Mouse (Mus musculus): ENCODE measurements at regions not wholly inside any gene's neighbourhood (a gene's known extent, or its start where the extent isn't known, plus 50 kb on each side); places are given as distances from the start of the nearest gene placed in this dataset.

DNA sequence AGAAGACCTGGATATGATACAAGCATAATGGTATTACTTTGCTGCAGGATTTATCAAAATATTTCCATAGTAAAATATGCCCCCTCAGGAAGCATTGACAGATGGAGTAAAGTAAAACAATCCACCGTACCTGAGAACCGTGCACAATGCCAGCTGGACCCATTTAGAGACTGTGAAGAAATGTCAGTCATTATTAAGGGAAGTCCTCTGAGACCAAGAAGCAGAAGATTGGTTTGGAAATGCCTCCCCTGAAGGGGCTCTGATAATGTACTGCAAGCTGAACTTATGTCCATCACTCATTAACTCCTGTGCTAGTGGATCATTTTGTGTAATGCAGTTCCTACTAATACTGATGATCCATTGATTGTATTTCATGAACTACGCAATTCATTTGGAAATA lies 1326.0 kb downstream of the Pcdh19 start:
- H3K4me2 ChIP-seq (ENCODE audit: low read depth, low read length) = no peak overlapping the region
- DNase-seq (ENCODE audit: low spot score) = peak; percentile 1

DNA sequence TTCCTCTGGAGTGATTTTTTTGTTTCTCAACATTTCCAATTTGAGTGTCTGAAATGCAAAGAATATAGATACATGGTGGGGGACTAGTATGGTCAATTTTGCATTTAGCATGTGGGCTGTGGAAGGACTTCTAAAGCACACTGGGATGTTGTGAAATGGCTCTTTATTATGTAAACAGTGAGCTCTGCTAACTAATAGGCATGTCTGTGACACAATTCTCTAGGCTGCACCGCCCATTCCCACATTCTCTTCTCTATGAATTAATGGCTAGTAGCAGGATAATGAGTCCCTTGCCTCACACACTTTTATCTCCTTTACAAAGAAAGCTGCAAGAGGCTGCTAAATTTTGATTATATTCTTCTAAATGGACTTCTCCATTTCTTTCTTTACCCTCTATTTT lies 1339.0 kb downstream of the Pcdh19 start:
- DNase-seq (ENCODE audit: low spot score) = no peak
- Histone ChIP-seq H3K9ac (replicated peaks; ENCODE audit: low read length) (no peak overlapping the region), H3K9me3 (ENCODE audit: low read length) (no peaks in the 10 kb centered on the region), H3K36me3 (ENCODE audit: insufficient read depth, low read length) (no peaks in the 10 kb centered on the region), H3K27me3 (ENCODE audit: insufficient read depth, low read length) (no peaks in the 10 kb centered on the region), H3K4me3 (ENCODE audit: low read length) (no peak overlapping the region), H3K4me1 (ENCODE audit: insufficient read depth, low read length) (no peaks in the 10 kb centered on the region), H3K4me2 (ENCODE audit: low read depth, low read length) (no peak overlapping the region), H3K27ac (no peak overlapping the region)
- WGBS = 50% methylated on average over 1 of the region's 1 CpGs
- no peak for TF ChIP-seq CTCF (IDR thresholded peaks at IDR 0.05; ENCODE audit: low read depth)
- ATAC-seq = no peak

More for the DNA sequence above, 1326.0 kb downstream of the Pcdh19 start:
- H3K4me1 ChIP-seq (ENCODE audit: insufficient read depth, low read length) = no peaks in the 10 kb centered on the region
- H3K27ac ChIP-seq = no peak overlapping the region
- no peaks in the 10 kb centered on the region for H3K9me3 ChIP-seq (ENCODE audit: low read length)
- WGBS = 60% methylated on average over 3 of the region's 3 CpGs
- no peak for ATAC-seq
- no peak overlapping the region for H3K4me3 ChIP-seq (ENCODE audit: low read length)
- H3K36me3 ChIP-seq (ENCODE audit: insufficient read depth, low read length) = no peaks in the 10 kb centered on the region
- no peaks in the 10 kb centered on the region for H3K27me3 ChIP-seq (ENCODE audit: insufficient read depth, low read length)
- no peak for TF ChIP-seq CTCF (IDR thresholded peaks at IDR 0.05; ENCODE audit: low read depth)
- no peak overlapping the region for H3K9ac ChIP-seq (replicated peaks; ENCODE audit: low read length)
